Mouse (Mus musculus): ENCODE results near the gene Arhgap31.
"Not testable (repeated sequence)": the region's sequence is repeated elsewhere in the genome, so short reads cannot be mapped to it uniquely, and the experiment has no call there.

Gene Arhgap31

DNA sequence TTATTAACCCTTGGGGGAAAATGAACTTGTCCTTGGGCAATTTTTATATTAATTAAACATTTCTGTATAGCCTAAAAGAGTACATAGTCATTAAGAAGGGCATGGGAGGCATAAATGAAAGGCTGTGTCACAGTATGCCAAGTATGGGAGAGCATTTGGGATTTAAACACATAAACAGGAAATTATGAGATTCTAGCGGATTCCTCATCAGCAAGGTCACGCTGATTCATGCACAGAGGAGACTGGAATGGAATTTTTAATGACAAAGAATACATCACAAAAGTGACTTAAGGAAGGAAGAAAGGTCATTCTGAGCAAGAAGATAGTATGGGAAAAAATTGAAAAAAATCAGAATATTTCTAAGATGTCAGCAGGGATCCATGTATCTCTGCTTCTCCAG is 31.8 kb downstream of the Arhgap31 start:
- no peaks in the 10 kb centered on the region for H3K36me3 ChIP-seq (ENCODE audit: control insufficient read depth, insufficient read depth, low read length, poor library complexity, severe bottlenecking)
- no peaks in the 10 kb centered on the region for H3K27me3 ChIP-seq (ENCODE audit: control insufficient read depth, insufficient read depth, low read length, poor library complexity, severe bottlenecking)
- no peak for DNase-seq (ENCODE audit: low read depth, low spot score)

DNA sequence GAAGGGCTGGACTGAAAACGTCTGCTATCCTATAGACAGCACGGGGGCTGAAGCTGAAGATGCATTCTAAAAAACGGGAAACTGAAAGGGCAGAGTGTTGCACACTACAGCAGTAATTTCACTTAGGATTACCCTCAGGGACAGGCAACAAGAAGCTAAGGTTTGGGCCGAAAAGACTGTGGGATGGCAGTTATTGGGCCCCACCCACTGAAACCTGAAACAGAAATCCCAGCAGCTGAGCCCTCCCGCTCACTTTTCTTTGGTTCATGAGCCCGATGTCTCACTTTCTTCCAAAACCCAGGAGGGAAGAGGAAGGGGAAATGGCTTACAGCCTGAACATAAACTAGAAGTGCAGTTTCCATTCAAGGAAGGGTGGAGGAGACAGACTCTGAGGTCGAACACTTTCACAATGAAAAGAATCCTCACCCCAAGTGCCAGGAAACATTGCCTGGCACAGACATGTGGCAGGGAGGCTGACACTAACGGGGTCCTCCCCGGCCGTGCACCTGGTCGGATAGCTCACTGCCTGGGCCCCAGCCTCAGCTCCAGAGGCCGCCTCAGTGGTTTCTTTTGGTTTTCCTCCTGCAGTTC is 33.5 kb downstream of the Arhgap31 start:
- peak; percentile 4 for DNase-seq (ENCODE audit: low read depth, low spot score)
- Histone ChIP-seq H3K27me3 (ENCODE audit: control insufficient read depth, insufficient read depth, low read length, poor library complexity, severe bottlenecking) (no peaks in the 10 kb centered on the region), H3K36me3 (ENCODE audit: control insufficient read depth, insufficient read depth, low read length, poor library complexity, severe bottlenecking) (no peaks in the 10 kb centered on the region)

DNA sequence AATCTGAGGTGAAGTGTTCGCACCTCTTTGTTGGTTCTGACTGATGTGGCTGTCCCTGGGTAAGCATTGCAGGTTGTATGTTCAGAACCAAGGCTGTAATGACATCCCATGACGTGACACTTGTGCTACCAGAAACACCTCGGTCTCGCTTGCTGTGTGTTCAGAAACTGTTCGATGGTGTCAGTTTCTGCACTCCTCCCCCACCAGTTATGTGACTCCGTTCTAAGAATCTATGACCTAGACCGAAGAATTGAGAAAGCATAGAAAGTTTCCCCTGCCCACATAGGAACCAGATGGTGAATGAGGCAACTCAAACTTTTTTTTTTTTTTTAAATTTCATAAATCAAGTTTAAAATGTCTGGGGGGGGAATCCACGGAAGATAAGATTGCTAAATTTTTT is 34.2 kb downstream of the Arhgap31 start:
- no peaks in the 10 kb centered on the region for H3K36me3 ChIP-seq (ENCODE audit: control insufficient read depth, insufficient read depth, low read length, poor library complexity, severe bottlenecking)
- DNase-seq (ENCODE audit: low read depth, low spot score), result peak; percentile 6
- H3K27me3 ChIP-seq (ENCODE audit: control insufficient read depth, insufficient read depth, low read length, poor library complexity, severe bottlenecking), result no peaks in the 10 kb centered on the region

DNA sequence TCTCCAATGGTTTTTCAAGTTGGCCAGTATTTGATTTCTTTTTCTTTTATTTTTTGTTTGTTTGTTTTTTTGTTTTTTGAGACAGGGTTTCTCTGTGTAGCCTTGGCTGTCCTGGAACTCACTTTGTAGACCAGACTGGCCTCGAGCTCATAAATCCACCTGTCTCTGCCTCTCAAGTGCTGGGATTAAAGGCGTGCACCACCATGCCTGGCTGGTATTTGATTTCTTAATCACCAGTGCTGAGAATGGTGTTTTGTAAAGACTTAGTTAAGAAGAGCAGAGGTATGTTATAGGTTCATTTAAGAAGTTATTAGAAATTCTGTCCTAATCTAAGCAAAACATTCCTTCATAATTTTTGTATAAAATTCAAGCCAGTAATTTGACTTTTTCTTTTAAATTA is 35.1 kb downstream of the Arhgap31 start:
- not testable (repeated sequence) for H3K27me3 ChIP-seq (ENCODE audit: control insufficient read depth, insufficient read depth, low read length, poor library complexity, severe bottlenecking); DNase-seq (ENCODE audit: low read depth, low spot score); H3K36me3 ChIP-seq (ENCODE audit: control insufficient read depth, insufficient read depth, low read length, poor library complexity, severe bottlenecking)

DNA sequence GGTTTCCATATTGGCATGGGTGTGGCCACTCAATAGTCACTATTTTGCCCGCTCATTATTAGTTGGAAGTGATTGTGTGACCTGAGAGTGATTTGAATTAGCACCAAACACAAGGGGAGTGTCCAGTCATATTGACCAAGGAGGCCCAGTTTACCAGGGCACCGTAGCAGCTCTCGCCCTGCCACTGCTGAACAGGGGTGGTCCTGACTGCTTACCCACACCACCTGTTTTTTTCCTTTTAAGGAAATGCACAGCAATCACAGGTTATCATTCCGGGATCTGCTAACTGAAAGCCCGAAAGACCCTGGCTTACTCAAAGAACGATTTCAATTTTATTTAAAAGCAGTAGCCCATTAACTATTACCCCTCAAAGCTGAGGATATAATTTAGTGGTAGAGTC is 35.9 kb downstream of the Arhgap31 start:
- no peak for DNase-seq (ENCODE audit: low read depth, low spot score)
- Histone ChIP-seq H3K36me3 (ENCODE audit: control insufficient read depth, insufficient read depth, low read length, poor library complexity, severe bottlenecking) (no peaks in the 10 kb centered on the region), H3K27me3 (ENCODE audit: control insufficient read depth, insufficient read depth, low read length, poor library complexity, severe bottlenecking) (no peaks in the 10 kb centered on the region)

DNA sequence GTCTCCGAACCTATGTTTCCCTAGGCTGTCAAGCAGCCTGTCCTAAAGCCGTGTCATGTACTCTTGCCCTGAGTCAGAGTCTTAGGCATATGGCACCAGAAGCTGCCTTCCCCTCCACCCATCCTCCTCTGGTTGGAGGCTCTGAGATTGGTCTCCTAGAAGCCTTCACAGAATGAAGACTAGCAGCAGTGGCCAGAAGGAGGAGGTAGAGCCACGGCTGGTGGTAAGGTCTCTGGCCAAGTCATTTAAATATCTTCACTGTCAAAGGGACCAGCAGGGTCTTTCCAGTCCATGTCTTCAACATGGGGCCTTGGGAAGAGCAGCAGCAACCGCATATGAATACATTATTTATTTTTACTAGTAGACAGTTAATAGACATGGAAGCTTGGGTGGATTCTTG is 36.4 kb downstream of the Arhgap31 start:
- H3K27me3 ChIP-seq (ENCODE audit: control insufficient read depth, insufficient read depth, low read length, poor library complexity, severe bottlenecking), result no peaks in the 10 kb centered on the region
- DNase-seq (ENCODE audit: low read depth, low spot score), result no peak
- H3K36me3 ChIP-seq (ENCODE audit: control insufficient read depth, insufficient read depth, low read length, poor library complexity, severe bottlenecking), result no peaks in the 10 kb centered on the region

GRCm38 (mm10) chr16:38675600-38676335 is 37.3 kb downstream of the Arhgap31 start:
- DNase-seq (ENCODE audit: low read depth, low spot score), result no peak

GRCm38 (mm10) chr16:38674891-38675290 is 38.2 kb downstream of the Arhgap31 start:
- no peaks in the 10 kb centered on the region for H3K36me3 ChIP-seq (ENCODE audit: control insufficient read depth, insufficient read depth, low read length, poor library complexity, severe bottlenecking)
- no peak for DNase-seq (ENCODE audit: low read depth, low spot score)
- no peaks in the 10 kb centered on the region for H3K27me3 ChIP-seq (ENCODE audit: control insufficient read depth, insufficient read depth, low read length, poor library complexity, severe bottlenecking)

More at GRCm38 (mm10) chr16:38675600-38676335, 37.3 kb downstream of the Arhgap31 start:
- Histone ChIP-seq H3K36me3 (ENCODE audit: control insufficient read depth, insufficient read depth, low read length, poor library complexity, severe bottlenecking) (no peaks in the 10 kb centered on the region), H3K27me3 (ENCODE audit: control insufficient read depth, insufficient read depth, low read length, poor library complexity, severe bottlenecking) (no peaks in the 10 kb centered on the region)

DNA sequence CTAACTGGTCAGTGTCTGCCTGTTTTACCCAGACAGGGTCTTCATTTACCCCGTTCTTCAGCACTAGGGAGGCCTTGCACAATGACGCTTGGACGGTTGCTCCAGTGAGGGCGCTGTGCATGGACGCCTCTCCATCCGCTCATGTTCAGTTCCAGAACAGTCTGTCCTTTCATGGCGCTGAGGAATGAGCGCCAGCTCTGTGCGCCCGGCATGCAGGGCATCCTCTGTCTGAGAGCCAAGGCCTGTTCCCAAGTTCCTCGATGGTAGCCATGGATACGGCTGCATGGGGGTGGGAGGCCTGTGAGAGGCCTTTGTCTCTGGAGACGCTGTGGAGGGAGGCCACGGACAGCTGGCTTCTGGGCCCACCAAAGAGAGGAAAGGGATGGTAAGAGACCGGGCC is 39.6 kb downstream of the Arhgap31 start:
- H3K36me3 ChIP-seq (ENCODE audit: control insufficient read depth, insufficient read depth, low read length, poor library complexity, severe bottlenecking), result no peaks in the 10 kb centered on the region
- no peaks in the 10 kb centered on the region for H3K27me3 ChIP-seq (ENCODE audit: control insufficient read depth, insufficient read depth, low read length, poor library complexity, severe bottlenecking)
- DNase-seq (ENCODE audit: low read depth, low spot score), result no peak

DNA sequence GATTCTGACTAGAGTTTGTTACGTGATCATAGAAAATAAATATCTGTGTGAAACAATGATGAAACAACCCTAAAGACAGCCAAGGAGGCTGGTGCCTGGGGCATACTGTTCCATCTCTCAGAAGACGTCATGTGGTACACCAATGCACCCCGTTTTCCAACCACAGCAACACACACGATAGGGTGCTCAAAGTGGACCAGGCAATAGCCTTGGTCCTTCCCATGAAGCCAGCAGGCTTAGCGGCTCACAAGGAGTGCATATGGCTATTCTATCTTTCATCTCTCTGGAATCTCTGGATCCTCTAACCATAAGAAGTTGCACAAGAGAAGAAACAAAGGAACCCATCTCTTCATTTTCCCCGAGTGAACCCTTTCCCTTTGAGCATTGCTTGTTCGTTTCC is 40.1 kb downstream of the Arhgap31 start:
- Histone ChIP-seq H3K27me3 (ENCODE audit: control insufficient read depth, insufficient read depth, low read length, poor library complexity, severe bottlenecking) (no peaks in the 10 kb centered on the region), H3K36me3 (ENCODE audit: control insufficient read depth, insufficient read depth, low read length, poor library complexity, severe bottlenecking) (no peaks in the 10 kb centered on the region)
- DNase-seq (ENCODE audit: low read depth, low spot score), result no peak

DNA sequence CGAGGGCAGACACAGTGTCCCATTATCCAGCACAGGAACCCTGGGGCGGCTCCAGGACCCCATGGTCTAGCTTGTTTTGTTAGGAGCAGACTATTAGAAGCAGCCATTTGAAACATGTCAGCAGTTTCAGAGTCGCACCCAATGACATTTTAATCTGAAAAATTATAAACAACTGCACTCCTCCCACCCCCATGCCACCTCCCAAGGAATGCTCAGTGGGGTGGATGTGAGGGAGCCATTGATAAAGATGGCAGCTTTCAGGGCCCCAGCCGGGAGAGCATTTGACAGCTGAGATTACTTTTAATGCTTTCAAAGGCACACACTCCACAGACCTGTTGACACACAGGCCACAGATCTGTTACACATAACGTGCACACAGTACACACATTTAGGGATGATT is 40.7 kb downstream of the Arhgap31 start:
- no peak for DNase-seq (ENCODE audit: low read depth, low spot score)
- Histone ChIP-seq H3K36me3 (ENCODE audit: control insufficient read depth, insufficient read depth, low read length, poor library complexity, severe bottlenecking) (no peaks in the 10 kb centered on the region), H3K27me3 (ENCODE audit: control insufficient read depth, insufficient read depth, low read length, poor library complexity, severe bottlenecking) (no peaks in the 10 kb centered on the region)

GRCm38 (mm10) chr16:38670621-38671390 is 42.3 kb downstream of the Arhgap31 start:
- no peaks in the 10 kb centered on the region for H3K27me3 ChIP-seq (ENCODE audit: control insufficient read depth, insufficient read depth, low read length, poor library complexity, severe bottlenecking)
- DNase-seq (ENCODE audit: low read depth, low spot score), result no peak
- no peaks in the 10 kb centered on the region for H3K36me3 ChIP-seq (ENCODE audit: control insufficient read depth, insufficient read depth, low read length, poor library complexity, severe bottlenecking)

- Histone ChIP-seq H3K27me3 (ENCODE audit: control insufficient read depth, insufficient read depth, low read length, poor library complexity, severe bottlenecking) (no peaks in the 10 kb centered on the region), H3K36me3 (ENCODE audit: control insufficient read depth, insufficient read depth, low read length, poor library complexity, severe bottlenecking) (no peaks in the 10 kb centered on the region)
- DNase-seq (ENCODE audit: low read depth, low spot score), result no peak
Measured at GRCm38 (mm10) chr16:38668871-38669675, 44.0 kb downstream of the Arhgap31 start.

- no peak for DNase-seq (ENCODE audit: low read depth, low spot score)
- no peaks in the 10 kb centered on the region for H3K27me3 ChIP-seq (ENCODE audit: control insufficient read depth, insufficient read depth, low read length, poor library complexity, severe bottlenecking)
- H3K36me3 ChIP-seq (ENCODE audit: control insufficient read depth, insufficient read depth, low read length, poor library complexity, severe bottlenecking), result no peaks in the 10 kb centered on the region
Measured at GRCm38 (mm10) chr16:38666523-38666922, 46.6 kb downstream of the Arhgap31 start.

Data from splenic B cell, adult 2 months (primary cell).